Mouse (Mus musculus) limb, embryonic 12.5 days (tissue): Measurements from ENCODE around the gene Usp22. TPM values are rescaled to one million over a fixed set of nuclear protein-coding genes. Genes with fewer than 3 reads are reported as not detected.

Experiments
- ATAC-seq: fragments of 200-750 bp; cut with Nextera tagmentation; 2 replicates; pipeline ENCODE4 v1.8.0; 2017; ENCODE audit warnings: low read depth, moderate TSS enrichment; ENCODE audit not compliant: insufficient number of reproducible peaks, insufficient read depth, low FRiP score, low TSS enrichment
- H3K27ac ChIP-seq: fragments of 300-500 bp; sonication (generic); 2 replicates; pipeline ENCODE4 v1.5.1; 2016; ENCODE audit warnings: mild to moderate bottlenecking, moderate library complexity
- H3K27me3 ChIP-seq: fragments of 300-500 bp; sonication (generic); 2 replicates; pipeline ENCODE4 v1.6.1; 2016; ENCODE audit warnings: mild to moderate bottlenecking, moderate library complexity
- H3K36me3 ChIP-seq: fragments of 300-500 bp; sonication (generic); 2 replicates; pipeline ENCODE4 v1.6.1; 2016; ENCODE audit warnings: mild to moderate bottlenecking, moderate library complexity
- H3K4me1 ChIP-seq: fragments of 300-500 bp; sonication (generic); replicated peaks from 2 replicates; pipeline ENCODE4 v1.6.1; 2016
- H3K4me2 ChIP-seq: fragments of 300-500 bp; sonication (generic); 2 replicates; pipeline ENCODE4 v1.6.1; 2016; ENCODE audit warnings: mild to moderate bottlenecking, moderate library complexity
- H3K4me3 ChIP-seq: fragments of 300-500 bp; sonication (generic); replicated peaks from 2 replicates; pipeline ENCODE4 v1.5.1; 2016; ENCODE audit warnings: mild to moderate bottlenecking
- H3K9ac ChIP-seq: fragments of 300-500 bp; sonication (generic); replicated peaks from 2 replicates; pipeline ENCODE4 v1.6.1; 2016; ENCODE audit warnings: mild to moderate bottlenecking, moderate library complexity
- H3K9me3 ChIP-seq: fragments of 300-500 bp; sonication (generic); 2 replicates; pipeline ENCODE4 v1.6.1; 2016; ENCODE audit warnings: mild to moderate bottlenecking, moderate library complexity
- WGBS: fragments of 180-500 bp; shearing (Covaris S2); methylation state at CpG from one replicate; pipeline ENCODE4 v1.1.7; 2016; 5-methylcytosine and 5-hydroxymethylcytosine counted together
- polyA plus RNA-seq: library from polyadenylated mRNA; unstranded; fragments of >200 nt; fragmentation: Nextera tagmentation; extraction: Ambion mirVana; gene quantifications from 2 replicates; pipeline ENCODE4 v1.2.1, GENCODE M21; 2016

Gene Usp22
- polyA plus RNA-seq, 1 experiment from 2014 or later = 196 TPM

GRCm38 (mm10) chr11:61159796-61160732 is 14.8 kb downstream of the Usp22 start:
- WGBS = 88% methylated on average over 11 of the region's 11 CpGs
- H3K27me3 ChIP-seq = no peaks in the 10 kb centered on the region
- H3K4me1 ChIP-seq = no peaks in the 10 kb centered on the region
- H3K9me3 ChIP-seq = no peaks in the 10 kb centered on the region
- no peak overlapping the region for H3K27ac ChIP-seq
- ATAC-seq = no peak
- H3K9ac ChIP-seq = no peak overlapping the region
- H3K4me2 ChIP-seq = no peak overlapping the region
- no peak overlapping the region for H3K4me3 ChIP-seq
- H3K36me3 ChIP-seq = peaks cover 100% of the 10 kb centered on the region

- 91% methylated on average over 3 of the region's 3 CpGs for WGBS
- no peak overlapping the region for H3K4me2 ChIP-seq
- no peaks in the 10 kb centered on the region for H3K27me3 ChIP-seq
- H3K4me1 ChIP-seq = no peaks in the 10 kb centered on the region
- no peak overlapping the region for H3K4me3 ChIP-seq
- ATAC-seq = no peak
- H3K36me3 ChIP-seq = peaks cover 100% of the 10 kb centered on the region
- no peak overlapping the region for H3K27ac ChIP-seq
- H3K9ac ChIP-seq = no peak overlapping the region
- H3K9me3 ChIP-seq = no peaks in the 10 kb centered on the region
Observed at GRCm38 (mm10) chr11:61158141-61158540, 16.7 kb downstream of the Usp22 start.

GRCm38 (mm10) chr11:61155727-61156126 is 19.1 kb downstream of the Usp22 start:
- Histone ChIP-seq H3K9ac (no peak overlapping the region), H3K4me2 (no peak overlapping the region), H3K27me3 (no peaks in the 10 kb centered on the region), H3K27ac (no peak overlapping the region), H3K4me3 (no peak overlapping the region), H3K36me3 (peaks cover 97% of the 10 kb centered on the region), H3K9me3 (no peaks in the 10 kb centered on the region), H3K4me1 (no peaks in the 10 kb centered on the region)
- 89% methylated on average over 2 of the region's 2 CpGs for WGBS
- no peak for ATAC-seq

GRCm38 (mm10) chr11:61150233-61151001 is 24.4 kb downstream of the Usp22 start:
- Histone ChIP-seq H3K9me3 (no peaks in the 10 kb centered on the region), H3K4me3 (no peak overlapping the region), H3K27ac (no peak overlapping the region), H3K36me3 (peaks cover 44% of the 10 kb centered on the region), H3K27me3 (peaks cover 33% of the 10 kb centered on the region), H3K4me1 (peaks cover 9% of the 10 kb centered on the region; the same call in 1 of the 2 replicates), H3K9ac (no peak overlapping the region), H3K4me2 (no peak overlapping the region)
- no peak for ATAC-seq
- WGBS = 69% methylated on average over 6 of the region's 6 CpGs

- H3K36me3 ChIP-seq = peaks cover 13% of the 10 kb centered on the region
- H3K9ac ChIP-seq = peak overlapping the region; percentile 54
- no peak overlapping the region for H3K27ac ChIP-seq
- peaks cover 9% of the 10 kb centered on the region; the same call in 1 of the 2 replicates for H3K4me1 ChIP-seq
- peak; percentile 68; the same call in 1 of the 2 replicates for ATAC-seq
- peak overlapping the region; percentile 75 for H3K4me2 ChIP-seq
- H3K27me3 ChIP-seq = peaks cover 33% of the 10 kb centered on the region
- H3K9me3 ChIP-seq = no peaks in the 10 kb centered on the region
- WGBS = 8% methylated on average over 32 of the region's 32 CpGs
- H3K4me3 ChIP-seq = peak overlapping the region; percentile 42
Observed at GRCm38 (mm10) chr11:61147300-61147683, 27.6 kb downstream of the Usp22 start.

- Histone ChIP-seq H3K4me3 (peak overlapping the region; percentile 42), H3K27ac (no peak overlapping the region), H3K9me3 (no peaks in the 10 kb centered on the region), H3K27me3 (peaks cover 33% of the 10 kb centered on the region), H3K9ac (peak overlapping the region; percentile 54; the same call in 1 of the 2 replicates), H3K36me3 (peaks cover 8% of the 10 kb centered on the region), H3K4me2 (peak overlapping the region; percentile 75), H3K4me1 (peaks cover 9% of the 10 kb centered on the region; the same call in 1 of the 2 replicates)
- 12% methylated on average over 20 of the region's 20 CpGs for WGBS
- ATAC-seq = peak; percentile 42; the same call in 1 of the 2 replicates
Observed at GRCm38 (mm10) chr11:61146645-61147299, 28.1 kb downstream of the Usp22 start.

- ATAC-seq = no peak
- H3K4me3 ChIP-seq = no peak overlapping the region
Observed at GRCm38 (mm10) chr11:61145551-61145950, 29.3 kb downstream of the Usp22 start.

GRCm38 (mm10) chr11:61143564-61144469 is 31.0 kb downstream of the Usp22 start:
- Histone ChIP-seq H3K4me1 (peaks cover 9% of the 10 kb centered on the region; the same call in 1 of the 2 replicates), H3K9me3 (no peaks in the 10 kb centered on the region), H3K4me2 (no peak overlapping the region), H3K4me3 (no peak overlapping the region), H3K36me3 (no peaks in the 10 kb centered on the region), H3K27me3 (peaks cover 29% of the 10 kb centered on the region), H3K9ac (no peak overlapping the region), H3K27ac (no peak overlapping the region)
- WGBS = 69% methylated on average over 7 of the region's 7 CpGs
- no peak for ATAC-seq

More at GRCm38 (mm10) chr11:61145551-61145950, 29.3 kb downstream of the Usp22 start:
- Histone ChIP-seq H3K4me1 (peaks cover 9% of the 10 kb centered on the region; the same call in 1 of the 2 replicates), H3K9ac (no peak overlapping the region), H3K4me2 (no peak overlapping the region), H3K27me3 (peaks cover 33% of the 10 kb centered on the region), H3K9me3 (no peaks in the 10 kb centered on the region), H3K27ac (no peak overlapping the region), H3K36me3 (no peaks in the 10 kb centered on the region)
- WGBS = 71% methylated on average over 8 of the region's 8 CpGs

GRCm38 (mm10) chr11:61142941-61143530 is 31.8 kb downstream of the Usp22 start:
- H3K4me2 ChIP-seq = no peak overlapping the region
- H3K27me3 ChIP-seq = peaks cover 22% of the 10 kb centered on the region
- 52% methylated on average over 6 of the region's 6 CpGs for WGBS
- no peaks in the 10 kb centered on the region for H3K9me3 ChIP-seq
- no peaks in the 10 kb centered on the region for H3K36me3 ChIP-seq
- H3K9ac ChIP-seq = no peak overlapping the region
- H3K27ac ChIP-seq = no peak overlapping the region
- H3K4me1 ChIP-seq = peaks cover 9% of the 10 kb centered on the region; the same call in 1 of the 2 replicates
- no peak for ATAC-seq
- no peak overlapping the region for H3K4me3 ChIP-seq

GRCm38 (mm10) chr11:61142262-61142661 is 32.6 kb downstream of the Usp22 start:
- no peak overlapping the region for H3K27ac ChIP-seq
- peaks cover 7% of the 10 kb centered on the region; the same call in 1 of the 2 replicates for H3K4me1 ChIP-seq
- H3K9ac ChIP-seq = no peak overlapping the region
- 77% methylated on average over 3 of the region's 3 CpGs for WGBS
- H3K36me3 ChIP-seq = no peaks in the 10 kb centered on the region
- ATAC-seq = no peak
- no peak overlapping the region for H3K4me2 ChIP-seq
- H3K9me3 ChIP-seq = no peaks in the 10 kb centered on the region
- H3K4me3 ChIP-seq = no peak overlapping the region
- H3K27me3 ChIP-seq = peaks cover 16% of the 10 kb centered on the region
